Mouse (Mus musculus): ENCODE data around the gene Ccdc88c.

- TF ChIP-seq POLR2A (IDR thresholded peaks at IDR 0.05; ENCODE audit: borderline replicate concordance, control insufficient read depth, low read depth, low read length) (no peak), CTCF (IDR thresholded peaks at IDR 0.05; ENCODE audit: control insufficient read depth, insufficient read depth, low read length) (no peak)
Observed at GRCm38 (mm10) chr12:101066329-101066728, 37.5 kb upstream of the Ccdc88c start.
